Mouse (Mus musculus) cerebellum, adult 8-10 months (tissue): ENCODE measurements around the gene Foxd2.

ENCODE experiments used
- DNase-seq: peaks from one replicate; pipeline ENCODE4 v3.0.0; 2022

The Foxd2 gene

DNA sequence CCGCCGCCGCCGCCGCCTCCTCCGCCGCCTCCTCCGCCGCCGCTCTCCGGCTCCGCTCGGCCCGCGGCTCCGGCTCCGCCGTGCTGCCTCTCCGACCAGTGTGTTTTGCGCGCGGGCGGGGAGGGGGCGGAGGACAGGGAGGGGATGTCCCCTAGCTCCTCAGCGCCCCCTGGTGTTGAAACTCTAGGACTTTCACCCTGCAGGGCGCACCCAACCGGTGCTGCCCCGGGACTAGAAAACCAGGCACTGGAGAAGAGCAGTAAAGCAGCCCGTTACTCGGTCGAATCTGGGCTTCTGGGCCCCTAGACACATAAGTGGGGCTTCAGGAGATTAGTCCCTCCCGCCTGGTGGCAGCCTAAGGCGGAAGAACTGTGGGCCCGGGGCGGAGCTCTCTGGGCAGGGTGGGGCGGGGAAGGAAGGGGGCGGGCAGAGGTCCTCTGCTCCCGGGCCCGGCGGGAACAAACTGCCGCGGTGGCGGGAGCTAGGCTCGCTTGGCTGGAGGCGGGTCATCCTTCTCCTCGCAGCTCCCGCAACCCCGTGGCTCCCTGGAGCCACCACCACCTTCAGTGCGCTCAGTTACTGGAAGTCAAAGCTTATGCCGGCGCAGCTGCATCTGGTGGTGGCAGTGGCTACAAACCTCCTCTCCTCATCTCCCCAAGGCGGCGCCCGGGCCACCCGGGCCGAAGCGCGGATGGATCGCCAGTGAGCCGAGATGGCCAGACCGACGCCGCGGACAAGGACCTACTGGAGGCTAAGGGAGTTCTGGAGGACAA, at the start of gene Foxd2:
Gene Foxd2 (minus strand): TSS at position 45 of the 773 bp plus-strand sequence.
- DNase-seq = peak; percentile 34

DNA sequence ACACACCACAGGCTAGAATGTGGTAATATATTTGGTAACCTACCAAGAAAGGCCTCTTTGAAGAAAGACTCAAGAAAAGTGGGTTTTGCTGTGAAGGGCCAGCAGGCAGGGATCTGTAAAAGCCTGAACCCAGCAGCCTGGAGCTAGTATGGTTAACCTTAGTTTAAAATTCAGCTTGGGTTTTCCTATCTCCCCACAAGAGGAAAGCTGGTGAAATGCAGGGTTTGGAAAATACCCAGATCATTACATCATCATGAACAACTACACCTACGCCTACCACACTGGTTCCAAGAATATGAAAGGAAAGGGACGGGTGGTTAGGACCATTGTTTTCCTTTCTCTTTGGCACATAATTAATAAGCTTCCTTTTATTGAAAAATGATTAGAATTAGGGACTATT, 49.6 kb upstream of the Foxd2 start:
- no peak for DNase-seq

DNA sequence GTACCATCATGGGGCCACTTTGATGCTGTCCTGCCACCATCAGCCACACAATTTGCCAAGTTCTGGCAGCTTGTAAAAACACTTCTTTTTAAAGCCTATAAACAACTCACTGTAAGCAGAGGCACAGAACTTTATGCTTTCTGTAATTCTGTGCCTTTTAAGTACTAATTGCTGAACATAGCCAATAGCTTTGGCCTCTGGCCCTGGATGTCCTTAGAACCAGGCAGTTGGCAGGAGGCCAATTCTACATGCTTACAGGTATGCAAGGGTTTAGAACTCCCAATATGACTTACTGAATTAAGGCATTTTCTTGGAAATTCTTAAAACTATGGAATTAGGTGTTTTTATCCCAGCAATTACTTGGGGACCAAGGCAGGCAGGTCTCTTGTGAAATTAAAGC, 48.7 kb upstream of the Foxd2 start:
- peak; percentile 9 for DNase-seq

DNA sequence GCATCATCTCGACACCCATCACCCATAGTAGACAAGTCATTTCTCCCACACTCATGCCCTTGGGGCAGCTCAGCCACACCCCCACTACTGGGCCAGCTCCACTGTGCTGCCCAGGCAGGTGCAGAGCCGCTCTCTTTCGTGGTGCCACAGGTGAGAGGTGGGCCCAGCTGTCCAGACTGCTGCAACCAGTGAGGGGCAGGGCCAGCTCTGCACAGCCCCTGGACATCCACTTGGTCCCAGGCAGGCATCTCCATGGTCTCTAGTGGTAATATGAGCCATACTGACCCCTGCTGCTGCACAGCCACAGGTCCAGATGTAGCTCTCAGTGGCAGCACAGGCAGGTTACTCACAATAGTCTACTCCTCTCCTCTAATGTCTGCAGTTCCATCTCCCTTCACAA, 44.5 kb upstream of the Foxd2 start:
- DNase-seq = no peak

DNA sequence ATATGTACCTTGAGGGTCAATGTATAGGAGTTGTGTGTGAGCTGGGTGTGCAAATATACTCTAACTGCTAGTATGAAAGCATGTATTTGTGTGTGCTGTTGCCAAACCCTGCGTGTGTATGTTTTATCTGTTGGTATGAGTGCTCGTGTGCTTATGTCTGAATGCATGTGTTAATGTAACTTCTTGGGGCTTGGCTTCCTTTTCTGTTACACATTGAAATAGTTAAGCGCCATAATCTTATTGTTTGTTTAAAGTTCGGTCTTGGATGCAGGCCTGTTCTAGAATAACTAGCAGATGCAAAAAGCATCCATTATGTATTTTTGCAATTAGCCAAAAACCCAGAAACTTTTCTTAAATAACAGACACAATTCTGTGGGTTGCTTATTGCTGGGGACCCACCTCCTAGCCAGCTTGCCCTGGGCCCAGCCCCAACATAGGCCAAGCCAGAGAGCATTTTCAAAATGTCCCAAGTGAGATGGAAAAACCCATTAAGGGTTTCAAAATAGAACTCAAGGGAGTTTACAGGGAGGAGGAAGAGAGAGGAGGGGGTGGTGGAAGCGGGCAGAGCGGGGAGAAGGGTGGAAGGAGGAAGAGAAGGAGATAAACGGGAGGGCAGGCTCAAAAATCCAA, 39.3 kb upstream of the Foxd2 start:
- no peak for DNase-seq

- DNase-seq = peak; percentile 50
Observed at GRCm38 (mm10) chr4:114947395-114947794, 38.7 kb upstream of the Foxd2 start.

- no peak for DNase-seq
Observed at GRCm38 (mm10) chr4:114946416-114946815, 37.7 kb upstream of the Foxd2 start.

DNA sequence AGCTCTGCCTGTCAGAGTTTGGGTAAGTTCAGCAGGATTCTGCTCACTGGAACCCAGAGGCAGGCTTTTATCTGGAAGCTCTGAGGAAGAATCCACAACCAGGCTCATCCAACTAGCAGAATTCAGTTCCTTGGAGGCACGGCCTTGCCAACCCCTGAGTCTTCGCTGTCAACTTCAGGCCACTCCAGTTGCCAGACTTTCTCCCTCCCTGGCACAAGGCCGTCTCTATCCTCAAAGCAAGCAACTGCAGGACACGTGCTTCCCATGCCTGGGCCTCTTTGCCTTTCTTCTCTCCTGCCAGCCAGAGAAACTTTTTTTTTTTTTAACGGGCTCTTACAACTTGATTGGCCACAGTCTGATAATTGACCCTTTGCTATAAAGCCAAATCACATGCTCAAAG, 36.3 kb upstream of the Foxd2 start:
- no peak for DNase-seq

GRCm38 (mm10) chr4:114942583-114942982, 33.9 kb upstream of the Foxd2 start:
- DNase-seq = no peak

DNA sequence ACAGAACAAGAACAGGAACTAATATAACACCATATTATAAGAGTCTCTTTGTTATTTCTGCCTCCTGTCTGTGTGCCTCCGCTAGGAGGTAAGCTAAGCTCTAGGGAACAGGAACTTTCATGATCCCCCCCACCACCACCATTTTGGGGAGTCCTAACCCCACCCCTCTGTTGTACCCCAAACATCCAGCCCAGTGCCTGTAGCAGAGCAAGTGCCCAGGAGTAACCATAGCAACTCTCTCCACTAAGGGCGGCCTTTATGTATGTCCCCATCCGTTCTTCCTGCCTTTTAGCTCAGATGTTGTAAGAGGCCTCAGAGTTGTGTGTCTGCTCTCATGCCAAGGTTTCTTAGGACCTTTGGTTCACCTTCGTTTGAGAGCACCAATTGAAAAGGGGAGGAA, 33.4 kb upstream of the Foxd2 start:
- DNase-seq = no peak

- DNase-seq = no peak
Observed at GRCm38 (mm10) chr4:114941311-114941710, 32.6 kb upstream of the Foxd2 start.

- DNase-seq = no peak
Observed at GRCm38 (mm10) chr4:114938248-114938647, 29.6 kb upstream of the Foxd2 start.

GRCm38 (mm10) chr4:114937459-114938047, 28.9 kb upstream of the Foxd2 start:
- no peak for DNase-seq

GRCm38 (mm10) chr4:114934188-114934587, 25.5 kb upstream of the Foxd2 start:
- DNase-seq = no peak

GRCm38 (mm10) chr4:114932747-114933146, 24.1 kb upstream of the Foxd2 start:
- DNase-seq = no peak

DNA sequence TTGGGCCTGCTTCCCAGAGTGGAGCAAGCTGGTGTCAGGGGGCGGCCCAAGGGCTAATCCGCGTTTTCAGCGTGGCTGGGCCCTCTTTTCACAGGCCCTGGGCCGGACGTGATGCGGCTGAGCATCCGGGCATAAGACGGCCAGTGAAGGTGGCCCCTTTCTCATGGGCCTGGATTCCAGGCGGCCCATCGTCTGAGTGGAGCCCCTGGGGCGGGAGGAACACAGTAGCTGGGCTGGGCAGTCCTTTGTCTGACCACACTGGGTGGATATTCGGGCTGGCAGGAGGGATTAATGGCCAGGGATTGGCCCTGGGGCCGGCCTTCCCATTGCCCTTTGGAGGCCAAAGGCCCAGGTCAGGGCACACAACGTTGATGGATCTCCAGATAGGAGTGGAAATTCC, 20.5 kb upstream of the Foxd2 start:
- DNase-seq = no peak

DNA sequence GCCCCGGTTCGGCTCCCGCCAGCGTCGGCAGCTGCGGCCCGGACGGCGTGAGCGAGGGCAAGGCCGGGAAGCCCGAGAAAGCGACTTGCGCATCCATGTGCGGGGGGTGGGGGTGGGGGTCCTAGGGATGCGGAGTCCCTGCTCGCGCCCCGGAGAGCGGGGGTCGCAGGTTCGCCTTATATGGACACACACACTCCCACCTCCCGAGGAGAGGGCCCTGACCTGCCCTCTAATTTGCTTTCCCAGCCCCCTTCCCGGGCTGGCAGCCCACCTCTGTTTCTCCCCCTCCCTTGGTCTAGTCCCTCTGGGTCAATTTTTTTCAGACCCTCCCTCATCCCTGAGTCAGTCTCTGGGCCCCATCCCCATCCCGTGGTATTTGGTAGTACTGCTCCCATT, 17.2 kb upstream of the Foxd2 start, which contains the start of gene Foxe3:
Gene Foxe3 (minus strand): TSS at position 97 of the 396 bp plus-strand sequence.
- no peak for DNase-seq

- DNase-seq = no peak
Observed at GRCm38 (mm10) chr4:114924971-114925916, 16.6 kb upstream of the Foxd2 start.

DNA sequence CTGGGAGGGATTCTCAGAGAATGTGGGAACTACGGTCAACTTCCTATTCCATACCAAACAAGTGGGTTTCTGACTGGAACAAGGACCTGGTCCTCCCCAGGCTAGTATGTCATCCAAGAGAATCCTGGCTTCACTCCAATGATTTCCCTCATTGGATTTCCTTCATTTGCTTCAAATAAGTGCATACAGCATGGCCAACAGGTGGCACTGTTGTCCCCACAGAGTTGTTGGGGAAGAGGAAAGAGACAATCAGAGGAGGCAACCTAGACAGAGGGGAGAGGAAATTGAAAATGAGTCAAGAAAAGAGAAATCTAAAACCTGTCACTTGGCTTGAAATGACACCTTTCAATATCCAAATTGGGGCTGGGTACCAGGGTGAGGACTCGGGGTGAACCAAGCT, 8.4 kb upstream of the Foxd2 start:
- no peak for DNase-seq

GRCm38 (mm10) chr4:114916056-114916455, 7.4 kb upstream of the Foxd2 start:
- no peak for DNase-seq

- DNase-seq = no peak
Observed at GRCm38 (mm10) chr4:114913594-114913962, 4.9 kb upstream of the Foxd2 start.

GRCm38 (mm10) chr4:114912705-114913593, 4.3 kb upstream of the Foxd2 start:
- DNase-seq = no peak
